Mouse (Mus musculus) spleen, adult 18-20 months (tissue): ENCODE measurements around the gene Cenph.
A peak's percentile ranks its signal among the peaks of the same experiment; 100 is the strongest.
"Not testable (repeated sequence)": the region's sequence is repeated elsewhere in the genome, so short reads cannot be mapped to it uniquely, and the experiment has no call there.

Source experiments
- DNase-seq, 2 experiments: peaks; one replicate each; pipeline ENCODE4 v3.0.0; 2022; ENCODE audit warnings: mixed read lengths in 2 of 2

Cenph gene

DNA sequence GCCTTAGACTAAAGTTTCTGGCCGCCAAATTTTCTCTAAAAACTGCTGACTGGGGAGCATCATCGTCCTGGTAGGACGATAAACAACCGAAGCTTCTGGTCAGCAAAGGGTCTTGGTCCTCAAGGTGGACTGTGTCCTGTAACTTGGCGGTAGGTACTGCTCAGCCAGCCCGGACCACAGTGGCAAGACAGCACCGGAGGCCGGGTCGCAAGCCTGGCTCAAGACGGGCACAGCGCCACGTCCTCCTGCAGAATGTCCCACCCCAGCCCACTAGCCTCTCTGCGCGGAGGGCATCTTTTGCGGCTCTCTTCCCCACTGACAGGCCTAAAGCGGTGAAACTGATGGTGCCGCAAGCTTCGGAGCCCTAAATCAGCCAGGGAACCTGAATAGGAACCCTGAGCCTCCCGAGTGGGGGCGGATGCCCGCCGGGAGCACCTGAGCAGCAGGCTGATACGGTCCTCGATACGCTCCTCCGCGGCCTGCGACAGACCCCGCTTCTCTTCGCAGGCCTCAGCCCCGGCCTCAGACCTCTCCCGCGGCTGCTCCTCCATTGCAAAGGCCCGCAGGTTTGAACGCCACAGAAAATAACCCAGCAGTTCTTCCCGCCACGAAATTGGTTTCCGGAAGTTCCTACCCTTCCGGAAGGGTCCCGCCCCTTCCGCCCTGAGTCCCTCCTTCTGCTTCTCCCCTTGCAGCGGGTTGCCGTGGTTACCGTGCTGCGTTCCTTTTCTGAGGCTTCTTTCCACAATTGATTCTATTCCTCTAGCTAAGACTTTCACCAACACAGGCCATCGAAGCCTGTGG lies at the start of gene Cenph:
Gene Cenph, minus strand, starts transcription at position 648 of the 804 bp plus-strand sequence.
- DNase-seq = peak; percentile 63 to 78

DNA sequence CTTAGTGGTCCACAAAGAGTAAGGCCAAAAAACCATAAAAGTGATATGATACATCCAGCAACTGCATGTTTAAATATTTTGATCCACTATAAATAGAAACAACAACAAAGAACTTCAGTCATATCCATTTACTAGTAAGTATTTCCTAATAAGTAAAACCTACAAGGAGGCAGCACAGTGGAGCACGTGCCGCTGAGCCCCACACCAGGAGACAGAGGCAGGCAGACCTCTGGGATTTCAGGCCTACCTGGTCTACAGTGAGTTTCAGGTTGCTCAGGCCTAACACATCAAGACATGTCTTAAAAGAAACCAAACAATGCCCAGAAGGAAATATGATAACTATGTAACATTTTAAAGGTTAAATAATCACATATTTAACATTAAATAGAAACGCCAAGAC lies 49.2 kb upstream of the Cenph start:
- DNase-seq = no peak

DNA sequence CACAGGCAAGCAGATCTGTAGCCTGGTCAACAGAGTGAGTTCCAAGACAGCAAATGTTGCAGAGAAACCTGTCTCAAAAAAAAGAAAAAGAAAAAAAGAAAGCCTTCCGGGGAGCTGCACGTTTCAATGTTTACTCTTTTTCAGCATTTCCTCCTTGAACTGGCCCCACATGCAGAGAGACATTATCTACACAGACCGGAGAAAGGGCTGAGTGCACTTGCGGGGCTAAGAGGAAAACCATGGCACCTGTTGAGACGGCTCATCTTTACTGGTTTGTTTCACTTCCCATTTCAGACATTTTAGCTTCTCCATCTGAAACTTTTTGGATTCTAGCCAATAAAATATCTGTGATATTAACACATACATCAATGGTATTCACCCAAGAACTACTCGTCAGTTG lies 48.6 kb upstream of the Cenph start:
- DNase-seq = peak; percentile 33 to 48

DNA sequence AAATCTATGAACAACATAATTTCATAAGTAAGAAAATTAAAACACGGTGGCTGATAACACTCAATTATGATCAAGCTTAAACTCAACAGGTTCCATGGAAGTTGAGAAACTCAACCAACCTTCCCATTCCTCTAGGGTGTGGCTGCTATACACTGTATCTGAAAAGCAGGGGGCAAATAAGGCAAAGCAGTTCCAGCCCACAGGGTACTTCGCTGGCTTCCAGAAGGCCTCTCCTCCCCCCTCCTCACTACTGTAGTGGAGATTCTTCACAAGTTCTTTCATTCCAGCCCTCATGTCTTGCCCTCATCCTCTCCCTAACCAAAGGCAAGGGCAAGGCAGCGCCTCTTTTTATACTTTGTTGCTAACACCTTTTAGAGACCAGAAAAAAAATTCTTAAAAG lies 48.2 kb upstream of the Cenph start:
- DNase-seq = no peak

DNA sequence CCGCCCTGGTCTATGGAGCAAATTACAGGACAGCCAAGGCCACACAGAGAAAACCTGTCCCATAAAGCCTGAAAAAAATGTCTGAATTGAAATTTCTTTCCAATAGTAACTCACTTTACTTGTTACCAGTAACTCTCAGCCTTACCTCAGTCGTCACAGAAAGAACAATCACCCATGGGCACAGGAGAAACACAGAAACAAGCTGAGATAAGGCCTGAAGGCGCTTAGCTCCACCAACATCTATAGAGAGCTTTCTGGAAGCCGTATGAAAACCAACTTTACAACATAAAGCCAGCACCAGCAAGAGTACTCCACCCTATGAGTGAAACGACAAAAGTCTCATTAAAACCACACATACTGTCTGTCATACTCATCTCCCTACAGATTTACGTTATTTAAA lies 38.8 kb upstream of the Cenph start:
- no peak for DNase-seq

DNA sequence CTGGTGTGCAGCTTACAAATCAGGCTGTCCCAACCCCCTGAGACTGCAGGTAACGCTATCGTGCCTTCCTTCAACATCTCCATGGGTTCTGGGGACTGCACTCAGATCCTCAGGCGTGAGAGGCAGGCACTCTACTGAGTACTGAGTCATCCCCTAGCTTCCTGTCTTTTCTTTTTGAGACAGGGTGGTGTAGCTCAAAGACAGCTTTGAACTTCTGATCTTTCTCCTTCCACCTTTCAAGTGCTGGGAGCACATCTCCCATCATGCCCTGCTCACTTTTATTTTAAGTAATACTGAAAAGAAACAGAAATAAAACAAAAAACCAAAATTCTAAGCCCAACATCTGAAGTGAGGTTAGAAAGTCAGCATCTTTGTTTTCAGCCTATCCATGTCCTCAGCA lies 30.1 kb upstream of the Cenph start:
- DNase-seq = no peak

DNA sequence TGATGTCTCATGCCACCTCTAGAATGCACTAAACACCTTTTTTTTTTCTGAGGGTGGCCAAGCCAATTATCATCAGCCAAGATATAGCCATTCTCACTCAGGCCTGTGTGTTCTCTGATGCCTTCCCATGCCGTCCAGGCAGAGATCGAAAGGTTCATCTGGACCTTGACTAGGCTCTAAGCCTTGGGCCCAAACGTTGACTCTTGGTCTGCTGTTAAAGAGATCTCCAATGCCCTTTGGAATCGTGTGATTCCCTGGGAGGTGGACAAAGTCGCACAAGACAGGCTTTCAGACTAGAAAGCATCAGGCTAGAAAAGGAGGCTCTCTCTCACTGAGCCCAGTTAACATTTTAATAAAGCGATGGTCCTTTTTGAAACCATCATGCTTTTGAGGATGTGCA lies 21.5 kb upstream of the Cenph start:
- no peak for DNase-seq

DNA sequence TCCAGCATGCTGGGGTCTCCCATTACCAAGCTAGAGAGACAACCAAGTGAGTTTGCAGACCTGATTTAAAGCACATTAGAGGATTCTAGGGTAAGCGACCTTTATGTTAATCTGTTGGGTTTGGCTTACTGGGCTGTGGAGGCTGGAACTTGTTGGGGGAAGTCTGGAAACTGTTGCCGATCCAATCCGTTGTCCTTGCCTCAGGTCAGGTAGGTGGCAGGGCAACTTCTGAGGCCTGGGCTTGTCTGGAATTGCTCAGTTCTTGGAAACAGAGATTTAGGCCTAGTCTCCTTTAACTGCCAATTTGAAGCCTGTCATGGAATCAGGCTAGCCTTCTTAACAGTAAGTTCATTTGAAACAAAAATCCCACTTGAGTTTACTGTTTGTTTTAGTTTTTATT lies 13.4 kb upstream of the Cenph start:
- no peak for DNase-seq

DNA sequence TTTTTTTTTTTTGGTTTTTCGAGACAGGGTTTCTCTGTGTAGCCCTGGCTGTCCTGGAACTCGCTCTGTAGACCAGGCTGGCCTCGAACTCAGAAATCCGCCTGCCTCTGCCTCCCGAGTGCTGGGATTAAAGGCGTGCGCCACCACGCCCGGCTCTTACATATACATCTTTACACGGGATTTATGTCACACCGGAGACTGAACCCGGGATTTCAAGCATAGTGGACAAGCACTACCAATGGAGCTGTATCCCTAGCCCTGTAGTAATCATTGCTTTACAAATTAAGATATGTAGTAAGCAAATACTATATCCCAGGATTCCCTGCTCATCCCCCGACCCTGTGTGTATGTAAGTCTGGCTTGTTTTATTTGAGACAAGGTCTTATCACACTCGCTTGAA lies 12.4 kb upstream of the Cenph start:
- DNase-seq = not testable (repeated sequence)

DNA sequence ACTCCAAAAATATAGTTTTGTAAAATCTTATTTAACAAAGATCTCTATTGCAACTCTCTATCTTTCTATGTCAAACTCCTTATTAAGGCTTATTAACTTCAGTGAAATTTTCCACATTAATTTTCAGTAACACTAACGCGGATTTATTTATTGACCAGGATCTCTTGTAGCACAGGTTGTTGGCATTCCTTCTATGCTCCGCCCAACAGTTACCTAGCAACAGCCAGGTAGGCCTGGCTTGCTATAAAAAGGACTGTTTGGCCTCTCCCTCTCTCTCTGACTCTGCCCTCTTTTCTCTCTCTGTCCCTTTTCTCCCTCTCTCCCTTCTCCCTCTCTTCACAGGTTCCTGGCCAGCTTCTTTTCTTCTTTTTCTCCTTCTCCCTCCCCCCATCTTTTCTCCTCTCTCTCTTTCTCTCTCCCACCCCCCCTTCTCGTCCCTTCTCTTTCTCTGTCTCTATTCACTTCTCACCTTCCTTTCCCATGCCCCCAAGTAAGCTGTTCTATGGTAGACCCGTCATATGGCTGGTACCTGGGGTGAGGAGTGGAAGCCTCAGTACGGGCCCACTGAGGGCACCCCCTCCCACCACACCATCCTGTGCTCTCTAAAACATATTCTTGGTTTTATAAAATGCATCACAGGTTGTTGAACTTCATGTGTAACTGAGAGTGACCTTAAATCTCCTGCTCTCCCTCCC lies 11.8 kb upstream of the Cenph start:
- DNase-seq = no peak

DNA sequence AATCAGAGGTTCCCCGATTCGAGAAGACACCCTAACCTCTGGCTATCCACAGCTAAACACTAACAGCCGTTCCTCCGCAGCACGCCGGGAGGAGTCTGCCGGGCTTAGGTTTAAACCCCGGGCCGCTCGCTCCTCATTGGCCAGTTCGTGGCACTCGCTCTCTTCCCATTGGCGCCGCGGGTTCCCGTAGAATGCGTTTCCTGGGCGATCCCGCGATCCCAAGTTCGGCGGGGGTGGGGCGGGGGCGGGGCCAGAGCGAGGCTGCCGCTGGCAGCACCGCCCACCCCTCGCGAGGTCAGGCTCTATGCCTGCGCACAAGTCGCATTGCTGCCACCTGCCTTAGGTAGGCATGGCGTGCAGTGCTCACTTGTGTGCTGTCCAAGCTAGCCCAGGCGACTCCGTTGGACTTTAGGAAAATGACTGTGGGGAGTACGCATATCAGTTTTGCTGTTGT lies 10.7 kb upstream of the Cenph start, which contains the start of gene Ccnb1:
Gene Ccnb1, minus strand, starts transcription at position 157 of the 454 bp plus-strand sequence.
- peak; percentile 75 to 77 for DNase-seq

DNA sequence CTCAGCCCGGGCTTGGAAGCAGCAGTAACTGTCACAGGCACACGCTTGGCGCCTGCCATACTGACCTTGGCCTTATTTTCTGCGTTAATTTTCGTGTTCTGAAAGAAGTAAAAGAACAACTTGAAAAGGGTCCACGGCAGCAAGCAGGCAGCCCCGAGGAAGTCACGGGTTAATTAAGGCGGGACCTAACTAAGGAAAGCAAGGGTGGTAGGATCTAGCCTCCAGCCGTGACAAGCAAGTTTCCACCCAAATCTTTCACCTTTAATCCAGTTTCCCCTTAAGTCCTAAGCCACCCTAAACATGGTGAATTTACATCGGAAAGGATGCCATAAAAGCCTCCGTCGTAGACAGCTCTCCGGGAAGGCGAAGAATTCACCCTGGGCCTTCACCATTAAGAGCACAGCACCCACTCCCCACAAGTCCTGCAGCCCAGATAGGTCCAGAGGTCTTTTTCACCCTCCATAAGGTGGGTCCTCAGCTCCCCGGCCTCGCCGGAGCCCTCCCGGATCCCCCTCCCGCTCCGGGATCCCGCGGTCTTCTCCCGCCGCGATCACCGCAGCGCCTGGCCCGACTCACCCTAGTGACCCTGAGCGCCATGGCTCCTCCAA lies 10.2 kb upstream of the Cenph start:
- no peak for DNase-seq

DNA sequence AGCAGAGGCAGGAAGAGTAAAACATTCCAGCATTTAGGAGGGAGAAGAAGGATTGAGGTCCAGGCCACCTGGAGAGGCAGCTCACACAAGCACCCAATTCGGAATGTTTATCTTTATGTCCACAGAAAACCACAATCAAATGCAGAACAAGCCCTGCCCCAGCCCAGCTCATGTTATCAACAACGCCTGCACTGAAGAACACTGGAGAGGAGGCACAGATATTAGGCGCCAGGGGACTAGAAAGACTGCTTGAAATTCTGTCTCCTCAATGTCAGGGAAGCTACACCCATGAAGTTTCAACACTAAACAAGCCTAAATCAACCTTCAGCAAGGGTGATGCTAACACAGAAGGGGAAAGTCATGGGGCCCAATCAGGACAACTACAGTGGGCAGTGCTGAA lies 1.8 kb upstream of the Cenph start:
- no peak for DNase-seq

DNA sequence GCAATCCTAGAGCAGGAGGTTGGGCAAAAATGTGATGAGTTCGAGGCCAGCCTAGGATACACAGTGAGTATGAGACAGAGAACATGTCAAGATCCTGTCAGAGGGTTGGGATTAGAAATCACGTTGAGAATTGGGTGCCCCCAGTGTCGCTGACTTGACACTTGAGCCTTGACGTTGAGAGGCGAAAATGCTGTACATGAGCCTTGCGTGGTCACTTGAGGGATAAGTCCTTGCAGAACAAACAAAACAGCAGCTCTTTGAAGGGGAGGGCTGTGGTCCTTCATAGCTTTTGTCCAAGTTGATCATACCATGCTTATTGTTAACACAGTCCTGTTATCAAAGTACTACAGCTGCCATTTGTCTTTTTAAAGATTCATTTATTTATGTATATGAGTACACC lies 1.0 kb upstream of the Cenph start:
- DNase-seq = no peak

DNA sequence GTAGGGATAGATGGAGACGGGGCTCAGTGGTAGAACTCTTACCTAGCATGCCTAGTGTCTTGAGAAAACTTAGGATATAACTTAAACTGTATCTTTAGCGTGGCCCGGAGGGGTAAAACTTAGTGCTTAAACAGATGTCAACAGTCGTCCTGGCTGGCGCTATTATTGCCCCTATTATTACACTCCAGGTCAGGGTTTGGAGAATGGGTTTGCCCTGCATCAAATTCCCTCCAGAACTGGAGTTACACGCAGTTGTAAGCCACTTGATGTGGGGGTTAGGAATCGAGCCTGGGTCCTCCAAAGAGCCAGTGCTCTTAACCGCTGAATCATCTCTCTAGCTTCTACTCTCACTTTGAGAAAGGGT lies 339 bp upstream of the Cenph start:
- DNase-seq = no peak

DNA sequence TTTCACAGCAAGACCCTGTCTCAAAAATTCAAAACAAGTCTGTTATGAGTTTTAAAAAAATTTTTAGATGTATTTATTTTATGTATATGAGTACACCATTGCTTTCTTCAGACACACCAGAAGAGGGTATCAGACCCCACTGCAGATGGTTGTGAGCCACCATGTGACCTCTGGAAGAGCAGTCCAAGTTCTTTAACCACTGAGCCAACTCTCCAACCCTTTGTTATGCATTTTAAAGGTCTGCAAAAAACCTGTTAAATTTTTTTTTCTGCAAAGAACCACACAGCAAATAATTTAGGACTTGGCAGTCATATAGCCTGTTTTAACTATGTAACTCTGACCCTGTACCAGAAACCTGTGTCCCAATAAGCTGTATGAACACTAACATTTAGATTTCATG lies 995 bp downstream of the Cenph start:
- DNase-seq = no peak

DNA sequence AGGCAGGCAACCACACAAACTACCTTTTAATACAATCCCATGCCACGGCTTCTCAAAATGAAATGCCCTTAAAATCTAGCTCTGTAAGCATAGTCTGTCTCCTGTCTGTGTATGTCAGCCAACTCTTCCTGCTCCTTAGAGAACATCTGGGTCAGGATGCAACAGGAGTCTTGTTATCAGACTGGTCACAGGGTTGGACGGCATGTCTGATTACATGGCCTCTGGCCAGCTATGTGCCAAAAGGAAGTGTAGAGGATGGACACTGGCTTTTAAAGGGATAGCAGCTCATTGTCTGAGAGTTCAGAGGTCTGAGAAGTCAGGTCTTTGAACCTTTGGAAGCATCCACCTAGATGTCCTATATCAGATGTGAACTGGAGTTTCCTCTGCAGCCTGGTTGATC lies 20.4 kb downstream of the Cenph start:
- DNase-seq = no peak

DNA sequence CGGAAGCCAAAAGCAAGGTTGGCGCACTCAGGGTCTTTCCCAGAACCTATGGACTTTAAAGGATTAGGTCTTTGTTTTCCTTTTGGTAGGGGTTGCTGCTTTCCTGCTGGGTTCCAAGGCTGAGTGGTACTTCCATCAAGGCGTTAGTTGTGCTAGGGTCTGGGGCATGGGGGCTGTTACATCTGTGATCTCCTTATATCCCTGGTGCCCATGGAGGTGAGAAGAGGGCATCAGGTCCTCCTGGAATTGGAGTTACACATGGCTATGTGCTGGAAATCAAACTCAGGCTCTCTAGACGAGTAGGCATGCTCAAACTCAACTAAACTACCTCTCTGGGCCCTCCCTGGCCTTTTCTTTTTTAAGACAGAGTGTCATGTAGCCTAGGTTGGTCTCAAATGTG lies 21.5 kb downstream of the Cenph start:
- no peak for DNase-seq

DNA sequence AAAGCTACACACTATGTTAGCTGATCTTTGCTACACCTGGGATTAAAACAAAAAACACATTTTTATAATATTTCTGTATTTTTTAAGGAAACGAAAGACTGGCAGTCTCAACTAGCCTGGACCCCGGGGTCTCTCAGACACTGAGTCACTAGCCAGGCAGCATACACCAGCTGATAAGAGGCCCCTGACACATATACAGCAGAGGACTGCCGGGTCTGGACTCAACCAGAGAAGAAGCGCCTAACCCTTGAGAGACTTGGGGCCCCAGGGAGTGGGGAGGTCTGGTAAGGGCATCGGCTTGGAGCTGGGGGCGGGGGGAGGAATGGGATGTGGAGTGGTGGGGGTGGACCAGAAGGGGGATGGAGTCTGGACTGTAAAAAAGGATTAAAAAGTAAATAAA lies 22.7 kb downstream of the Cenph start:
- DNase-seq = no peak

DNA sequence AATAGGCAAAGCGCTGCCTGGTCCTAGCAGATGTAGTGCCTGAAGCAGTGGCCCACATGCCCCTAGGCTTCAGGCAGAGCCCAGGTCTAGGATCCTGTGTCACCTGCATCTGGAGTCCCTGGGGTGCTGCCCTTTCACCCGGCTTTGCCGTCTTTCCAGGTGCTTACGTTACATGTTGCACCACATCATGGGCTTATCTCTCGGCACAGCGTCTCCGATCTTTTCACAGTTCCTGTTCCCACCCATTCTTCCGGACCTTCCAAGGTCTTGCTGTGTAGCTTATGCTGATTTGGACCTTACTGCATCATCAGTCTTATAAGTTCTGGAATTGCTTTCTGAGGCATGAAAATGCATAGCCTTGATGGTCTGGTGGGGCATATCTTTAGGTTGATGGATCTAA lies 23.2 kb downstream of the Cenph start:
- DNase-seq = no peak

DNA sequence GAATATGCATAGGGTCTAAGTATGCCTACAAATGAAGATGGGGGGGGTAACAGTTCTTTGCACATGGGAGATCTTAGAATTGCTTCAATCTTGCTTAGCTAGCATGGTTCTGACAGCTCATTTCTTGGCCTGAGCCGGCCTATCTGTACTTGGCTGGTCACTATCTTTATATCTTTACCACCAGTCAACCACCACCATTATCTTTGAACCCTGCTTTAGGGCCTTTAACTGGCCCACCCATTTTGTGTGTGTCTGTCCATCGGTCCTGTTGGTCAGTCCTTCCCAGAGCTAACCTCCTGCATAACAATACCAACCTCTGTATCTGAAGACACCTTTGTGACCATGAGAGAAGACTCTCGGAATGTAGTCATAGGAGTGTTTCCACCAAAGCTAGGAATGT lies 24.3 kb downstream of the Cenph start:
- DNase-seq = no peak

DNA sequence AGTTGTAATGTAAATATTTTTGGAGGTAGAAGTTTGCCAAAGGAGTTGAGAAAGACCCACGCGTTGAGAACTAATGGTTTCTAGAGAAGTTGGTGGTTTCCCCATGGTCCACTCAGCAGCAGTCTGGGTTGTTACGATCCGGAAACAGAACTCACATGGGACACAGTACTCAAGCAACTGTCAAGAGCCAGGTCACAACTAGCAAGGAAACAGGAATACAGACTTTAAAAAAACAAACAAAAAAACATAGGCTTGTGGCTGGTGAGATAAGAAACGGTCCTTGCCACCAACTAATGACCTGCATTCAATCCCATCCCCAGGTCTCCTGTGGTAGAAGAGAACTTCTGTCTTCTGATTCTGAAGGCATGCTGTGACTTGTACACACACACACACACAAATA lies 24.9 kb downstream of the Cenph start:
- DNase-seq = no peak

DNA sequence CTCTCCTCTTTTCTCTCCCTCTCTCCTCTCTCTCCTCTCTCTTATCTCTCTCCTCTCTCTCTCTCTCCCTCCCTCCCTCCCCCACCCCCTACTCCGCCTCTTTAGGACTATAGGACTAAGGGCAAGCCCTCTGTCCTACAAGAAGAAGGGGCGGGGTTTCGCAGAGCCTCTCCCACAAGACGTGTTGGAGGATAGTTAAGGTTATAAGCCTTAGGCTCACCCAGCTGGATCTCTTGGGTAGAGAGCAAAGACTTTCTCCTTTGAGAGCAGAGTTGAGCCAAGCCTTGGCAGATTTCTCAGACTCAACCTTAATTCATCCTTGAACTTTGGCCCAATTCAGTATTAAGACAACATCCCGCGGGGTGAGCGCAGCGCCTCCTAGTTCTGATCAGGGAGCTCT lies 27.1 kb downstream of the Cenph start:
- DNase-seq = no peak

DNA sequence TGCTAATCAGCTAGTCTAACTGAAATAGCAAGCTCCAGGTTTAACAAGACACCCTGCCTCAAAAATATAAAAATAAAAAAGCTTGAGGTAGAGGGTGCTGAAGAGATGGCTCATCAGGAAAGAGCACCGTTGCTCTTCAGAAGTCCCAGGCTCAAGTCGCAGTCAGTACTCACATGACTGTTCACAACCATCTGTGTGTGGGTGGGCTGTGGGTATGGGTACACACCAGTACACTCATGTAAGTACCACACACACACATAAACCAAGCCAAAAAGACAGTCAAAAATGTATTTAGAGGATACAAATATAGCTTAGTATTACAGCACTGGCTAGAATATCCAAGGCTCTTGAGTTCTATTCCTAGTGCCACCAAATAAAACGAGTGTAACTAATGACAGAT lies 29.6 kb downstream of the Cenph start:
- DNase-seq = no peak
